Mouse (Mus musculus): ENCODE measurements at regions not wholly inside any gene's neighbourhood (a gene's known extent, or its start where the extent isn't known, plus 50 kb on each side); places are given as distances from the start of the nearest gene placed in this dataset.

DNA sequence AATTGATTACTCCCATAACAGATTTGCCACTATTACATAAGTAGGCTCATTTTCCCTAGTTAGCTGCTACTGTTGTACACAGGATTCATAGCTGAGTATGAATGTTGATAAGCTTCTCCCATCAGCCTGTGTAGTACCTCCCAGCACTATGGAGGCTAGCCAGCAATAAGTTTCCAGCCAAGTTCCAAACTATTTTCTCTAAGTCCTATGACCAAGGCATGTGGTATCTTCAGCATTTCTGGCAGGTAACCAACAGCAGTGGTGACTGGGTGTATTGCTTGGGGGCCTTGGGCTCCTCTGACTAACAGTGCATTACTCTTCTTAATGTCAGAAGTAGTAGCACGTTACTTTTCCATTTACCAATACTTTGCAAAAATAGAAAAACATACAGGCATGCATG, 1841.8 kb upstream of the Lrrc6 start:
- Histone ChIP-seq H3K27me3 (replicated peaks; ENCODE audit: control insufficient read depth, insufficient read depth, low read length) (no peaks in the 10 kb centered on the region), H3K4me3 (ENCODE audit: insufficient read depth, low read depth, low read length) (no peak overlapping the region), H3K36me3 (ENCODE audit: control insufficient read depth, insufficient read depth, low read length) (no peaks in the 10 kb centered on the region; the same call in 1 of the 2 replicates), H3K4me1 (ENCODE audit: control insufficient read depth, insufficient read depth, low read length) (no peaks in the 10 kb centered on the region), H3K27ac (ENCODE audit: insufficient read depth, low read depth, low read length) (no peak overlapping the region)
- DNase-seq = peak; percentile 58
- WGBS = 53% methylated on average over 1 of the region's 1 CpGs
- TF ChIP-seq POLR2A (IDR thresholded peaks at IDR 0.05; ENCODE audit: low read depth, low read length) (no peak), CTCF (conservative IDR thresholded peaks at IDR 0.05; ENCODE audit: insufficient read depth, insufficient read length, low read depth, low read length) (no peak)

DNA sequence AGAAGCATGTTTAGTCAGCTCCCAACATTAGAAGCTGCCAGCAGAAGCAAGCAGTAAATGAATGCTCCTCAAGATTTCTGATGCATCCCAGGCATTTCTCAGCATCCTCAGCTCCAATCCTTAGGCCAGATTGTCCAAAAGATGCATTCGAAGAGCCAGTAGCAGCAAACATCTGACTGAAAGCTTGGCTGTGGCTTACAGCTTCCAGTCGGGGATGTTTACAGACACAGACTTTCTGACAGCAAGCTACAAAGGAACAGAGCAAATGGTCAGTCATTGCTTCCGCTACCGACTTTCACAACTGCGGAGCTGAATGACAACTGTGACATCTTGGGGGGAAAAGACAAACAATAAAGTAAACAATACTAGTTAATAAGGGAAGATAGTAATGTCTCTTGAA, 1840.3 kb upstream of the Lrrc6 start:
- WGBS = 53% methylated on average over 5 of the region's 5 CpGs
- H3K4me1 ChIP-seq (ENCODE audit: control insufficient read depth, insufficient read depth, low read length) = no peaks in the 10 kb centered on the region
- no peaks in the 10 kb centered on the region; the same call in 1 of the 2 replicates for H3K36me3 ChIP-seq (ENCODE audit: control insufficient read depth, insufficient read depth, low read length)
- H3K27me3 ChIP-seq (replicated peaks; ENCODE audit: control insufficient read depth, insufficient read depth, low read length) = no peaks in the 10 kb centered on the region
- H3K4me3 ChIP-seq (ENCODE audit: insufficient read depth, low read depth, low read length) = no peak overlapping the region
- TF ChIP-seq CTCF (conservative IDR thresholded peaks at IDR 0.05; ENCODE audit: insufficient read depth, insufficient read length, low read depth, low read length) (no peak), POLR2A (IDR thresholded peaks at IDR 0.05; ENCODE audit: low read depth, low read length) (no peak)
- DNase-seq = no peak
- no peak overlapping the region for H3K27ac ChIP-seq (ENCODE audit: insufficient read depth, low read depth, low read length)

DNA sequence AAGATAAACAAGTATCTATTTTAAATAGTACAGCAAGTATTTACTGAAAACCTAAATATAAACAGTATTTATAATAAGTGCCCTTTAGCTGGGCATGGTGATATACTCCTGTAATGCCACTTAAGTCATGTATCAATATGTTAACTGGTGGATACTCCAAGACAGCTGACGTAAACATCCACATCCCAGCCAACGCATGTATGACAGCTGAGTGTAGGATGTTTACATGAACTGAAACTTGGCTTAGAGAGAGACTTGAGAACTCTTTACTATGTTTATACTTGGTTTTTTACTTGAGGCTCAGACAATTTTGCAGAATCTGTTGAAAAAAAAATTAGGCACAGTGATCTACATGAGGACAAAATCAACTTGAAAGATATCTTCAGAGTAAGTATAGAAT, 1836.6 kb upstream of the Lrrc6 start:
- WGBS = 91% methylated on average over 2 of the region's 2 CpGs

DNA sequence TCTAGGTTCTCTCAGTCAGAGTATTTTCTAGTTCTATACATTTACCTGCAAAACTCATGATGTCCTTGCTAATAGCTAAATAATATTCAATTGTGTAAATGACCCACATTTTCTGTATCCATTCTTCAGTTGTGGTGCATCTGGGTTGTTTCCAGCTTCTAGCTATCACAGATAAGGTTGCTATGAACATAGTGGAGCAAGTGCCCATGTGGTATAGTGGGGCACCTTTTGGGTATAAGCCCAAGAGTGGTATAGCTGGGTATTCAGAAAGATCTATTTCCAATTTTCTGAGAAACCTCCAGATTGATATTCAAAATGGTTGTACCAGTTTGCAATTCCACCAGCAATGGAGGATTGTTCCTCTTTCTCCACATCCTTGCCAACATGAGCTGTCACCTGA, 1835.1 kb upstream of the Lrrc6 start:
- Histone ChIP-seq H3K27ac (ENCODE audit: insufficient read depth, low read depth, low read length) (no peak overlapping the region), H3K27me3 (replicated peaks; ENCODE audit: control insufficient read depth, insufficient read depth, low read length) (no peaks in the 10 kb centered on the region), H3K4me1 (ENCODE audit: control insufficient read depth, insufficient read depth, low read length) (no peaks in the 10 kb centered on the region), H3K4me3 (ENCODE audit: insufficient read depth, low read depth, low read length) (no peak overlapping the region), H3K36me3 (ENCODE audit: control insufficient read depth, insufficient read depth, low read length) (no peaks in the 10 kb centered on the region; the same call in 1 of the 2 replicates)
- TF ChIP-seq CTCF (conservative IDR thresholded peaks at IDR 0.05; ENCODE audit: insufficient read depth, insufficient read length, low read depth, low read length) = no peak
- no peak for TF ChIP-seq POLR2A (IDR thresholded peaks at IDR 0.05; ENCODE audit: low read depth, low read length)
- DNase-seq = no peak

More for the DNA sequence above, 1836.6 kb upstream of the Lrrc6 start:
- no peaks in the 10 kb centered on the region; the same call in 1 of the 2 replicates for H3K36me3 ChIP-seq (ENCODE audit: control insufficient read depth, insufficient read depth, low read length)
- TF ChIP-seq CTCF (conservative IDR thresholded peaks at IDR 0.05; ENCODE audit: insufficient read depth, insufficient read length, low read depth, low read length) (no peak), POLR2A (IDR thresholded peaks at IDR 0.05; ENCODE audit: low read depth, low read length) (no peak)
- no peak overlapping the region for H3K27ac ChIP-seq (ENCODE audit: insufficient read depth, low read depth, low read length)
- DNase-seq = no peak
- no peak overlapping the region for H3K4me3 ChIP-seq (ENCODE audit: insufficient read depth, low read depth, low read length)
- no peaks in the 10 kb centered on the region for H3K27me3 ChIP-seq (replicated peaks; ENCODE audit: control insufficient read depth, insufficient read depth, low read length)
- no peaks in the 10 kb centered on the region for H3K4me1 ChIP-seq (ENCODE audit: control insufficient read depth, insufficient read depth, low read length)

DNA sequence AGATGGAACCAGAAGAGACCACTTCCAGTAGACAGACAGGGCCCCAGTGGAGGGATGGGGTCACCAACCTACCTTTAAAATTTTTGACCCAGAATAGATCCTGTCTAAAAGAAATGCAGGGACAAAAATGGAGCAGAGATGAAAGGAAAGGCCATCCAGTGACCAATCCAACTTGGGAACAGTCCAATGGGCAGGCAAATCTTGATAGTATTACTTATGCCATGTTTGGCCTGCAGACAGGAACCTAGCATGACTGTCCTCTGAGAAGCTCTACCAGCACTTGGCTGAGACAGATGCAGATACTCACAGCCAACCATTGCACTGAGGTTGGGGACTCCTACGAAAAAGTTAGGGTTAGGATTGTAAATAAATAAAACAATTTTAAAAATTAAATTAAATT, 1815.4 kb upstream of the Lrrc6 start:
- no peak for DNase-seq
- 94% methylated on average over 1 of the region's 1 CpGs for WGBS

More for the DNA sequence above, 1815.4 kb upstream of the Lrrc6 start:
- no peaks in the 10 kb centered on the region for H3K36me3 ChIP-seq (ENCODE audit: control insufficient read depth, insufficient read depth, low read length)
- H3K27ac ChIP-seq (ENCODE audit: insufficient read depth, low read depth, low read length) = no peak overlapping the region
- TF ChIP-seq POLR2A (IDR thresholded peaks at IDR 0.05; ENCODE audit: low read depth, low read length) = no peak
- TF ChIP-seq CTCF (conservative IDR thresholded peaks at IDR 0.05; ENCODE audit: insufficient read depth, insufficient read length, low read depth, low read length) = no peak
- H3K4me3 ChIP-seq (ENCODE audit: insufficient read depth, low read depth, low read length) = no peak overlapping the region
- no peaks in the 10 kb centered on the region for H3K27me3 ChIP-seq (replicated peaks; ENCODE audit: control insufficient read depth, insufficient read depth, low read length)
- H3K4me1 ChIP-seq (ENCODE audit: control insufficient read depth, insufficient read depth, low read length) = no peaks in the 10 kb centered on the region
